Mouse (Mus musculus) forebrain, embryonic 15.5 days (tissue): ENCODE data around the gene Magi1. TPM values are rescaled to one million over a fixed set of nuclear protein-coding genes. Genes with fewer than 3 reads are reported as not detected.

Source experiments
- ATAC-seq: fragments of 200-750 bp; cut with Nextera tagmentation; replicated peaks from 2 replicates; pipeline ENCODE4 v1.8.0; 2017; ENCODE audit warnings: mild to moderate bottlenecking, moderate TSS enrichment, moderate library complexity
- H3K27ac ChIP-seq: fragments of 300-500 bp; sonication (generic); replicated peaks from 2 replicates; pipeline ENCODE4 v1.5.1; 2015; ENCODE audit warnings: mild to moderate bottlenecking, inconsistent platforms
- H3K27me3 ChIP-seq: fragments of 300-500 bp; sonication (generic); 2 replicates; pipeline ENCODE4 v1.6.1; 2015; ENCODE audit warnings: inconsistent platforms
- H3K36me3 ChIP-seq: fragments of 300-500 bp; sonication (generic); 2 replicates; pipeline ENCODE4 v1.6.1; 2015; ENCODE audit warnings: mild to moderate bottlenecking, inconsistent platforms
- H3K4me1 ChIP-seq: fragments of 300-500 bp; sonication (generic); 2 replicates; pipeline ENCODE4 v1.6.1; 2015; ENCODE audit warnings: inconsistent platforms
- H3K4me2 ChIP-seq: fragments of 300-500 bp; sonication (generic); replicated peaks from 2 replicates; pipeline ENCODE4 v1.6.1; 2015; ENCODE audit warnings: mild to moderate bottlenecking, inconsistent platforms
- H3K4me3 ChIP-seq: fragments of 300-500 bp; sonication (generic); 2 replicates; pipeline ENCODE4 v1.5.1; 2015; ENCODE audit warnings: mild to moderate bottlenecking, inconsistent platforms
- H3K9ac ChIP-seq: fragments of 300-500 bp; sonication (generic); replicated peaks from 2 replicates; pipeline ENCODE4 v1.6.1; 2015; ENCODE audit warnings: mild to moderate bottlenecking, inconsistent platforms
- H3K9me3 ChIP-seq: fragments of 300-500 bp; sonication (generic); 2 replicates; pipeline ENCODE4 v1.6.1; 2016; ENCODE audit warnings: inconsistent platforms
- WGBS: fragments of 180-500 bp; shearing (Covaris S2); methylation state at CpG from one replicate; pipeline ENCODE4 v1.1.7; 2015; ENCODE audit warnings: mixed read lengths; 5-methylcytosine and 5-hydroxymethylcytosine counted together
- polyA plus RNA-seq: library from polyadenylated mRNA; unstranded; fragments of >200 nt; fragmentation: Nextera tagmentation; extraction: Ambion mirVana; gene quantifications from 2 replicates; pipeline ENCODE4 v1.2.1, GENCODE M21; 2015

The Magi1 gene
- polyA plus RNA-seq, 1 experiment from 2014 or later = 36.7 TPM

- Histone ChIP-seq H3K4me1 (peaks cover 46% of the 10 kb centered on the region), H3K9ac (no peak overlapping the region), H3K27me3 (no peaks in the 10 kb centered on the region), H3K4me3 (no peak overlapping the region), H3K27ac (peak overlapping the region; percentile 53), H3K9me3 (no peaks in the 10 kb centered on the region), H3K36me3 (no peaks in the 10 kb centered on the region), H3K4me2 (no peak overlapping the region)
- WGBS = 55% methylated on average over 5 of the region's 5 CpGs
- ATAC-seq = no peak
These were observed 438.6 kb downstream of the Magi1 start for GRCm38 (mm10) chr6:93845080-93845479.

GRCm38 (mm10) chr6:93844576-93844975 lies 439.1 kb downstream of the Magi1 start:
- Histone ChIP-seq H3K4me3 (no peak overlapping the region), H3K4me2 (no peak overlapping the region), H3K4me1 (peaks cover 41% of the 10 kb centered on the region), H3K9me3 (no peaks in the 10 kb centered on the region), H3K9ac (no peak overlapping the region), H3K27me3 (no peaks in the 10 kb centered on the region), H3K27ac (peak overlapping the region; percentile 53; the same call in 1 of the 2 replicates), H3K36me3 (no peaks in the 10 kb centered on the region)
- WGBS = 37% methylated on average over 5 of the region's 5 CpGs
- ATAC-seq = peak; percentile 44; the same call in 1 of the 2 replicates

- Histone ChIP-seq H3K27me3 (no peaks in the 10 kb centered on the region), H3K36me3 (no peaks in the 10 kb centered on the region)
- 78% methylated on average over 4 of the region's 4 CpGs for WGBS
These were observed 445.3 kb downstream of the Magi1 start for GRCm38 (mm10) chr6:93838398-93838797.

GRCm38 (mm10) chr6:93836585-93836984 lies 447.1 kb downstream of the Magi1 start:
- no peaks in the 10 kb centered on the region for H3K36me3 ChIP-seq
- no peak for ATAC-seq
- H3K4me1 ChIP-seq = peaks cover 14% of the 10 kb centered on the region
- H3K27ac ChIP-seq = 0 out of 2 replicates have a peak overlapping the region, but pooled peaks have one; percentile 0
- no peak overlapping the region for H3K9ac ChIP-seq
- H3K4me2 ChIP-seq = no peak overlapping the region
- WGBS = 95% methylated on average over 5 of the region's 5 CpGs
- H3K9me3 ChIP-seq = no peaks in the 10 kb centered on the region
- no peak overlapping the region for H3K4me3 ChIP-seq
- no peaks in the 10 kb centered on the region for H3K27me3 ChIP-seq

More at GRCm38 (mm10) chr6:93838398-93838797, 445.3 kb downstream of the Magi1 start:
- ATAC-seq = no peak
- Histone ChIP-seq H3K9me3 (no peaks in the 10 kb centered on the region), H3K9ac (no peak overlapping the region), H3K27ac (no peak overlapping the region), H3K4me3 (no peak overlapping the region), H3K4me2 (no peak overlapping the region), H3K4me1 (peaks cover 14% of the 10 kb centered on the region)

- no peak for ATAC-seq
These were observed 448.5 kb downstream of the Magi1 start for GRCm38 (mm10) chr6:93835211-93835610.

GRCm38 (mm10) chr6:93828262-93828661 lies 455.5 kb downstream of the Magi1 start:
- no peaks in the 10 kb centered on the region for H3K36me3 ChIP-seq

More at GRCm38 (mm10) chr6:93835211-93835610, 448.5 kb downstream of the Magi1 start:
- H3K4me3 ChIP-seq = no peak overlapping the region
- no peaks in the 10 kb centered on the region for H3K27me3 ChIP-seq
- H3K27ac ChIP-seq = no peak overlapping the region
- no peaks in the 10 kb centered on the region for H3K36me3 ChIP-seq
- no peaks in the 10 kb centered on the region for H3K9me3 ChIP-seq
- no peak overlapping the region for H3K4me2 ChIP-seq
- no peak overlapping the region for H3K9ac ChIP-seq
- H3K4me1 ChIP-seq = peaks cover 14% of the 10 kb centered on the region
- 49% methylated on average over 4 of the region's 4 CpGs for WGBS

GRCm38 (mm10) chr6:93826875-93827274 lies 456.8 kb downstream of the Magi1 start:
- no peaks in the 10 kb centered on the region for H3K9me3 ChIP-seq
- H3K27me3 ChIP-seq = no peaks in the 10 kb centered on the region
- H3K4me3 ChIP-seq = no peak overlapping the region
- H3K4me2 ChIP-seq = no peak overlapping the region
- H3K36me3 ChIP-seq = no peaks in the 10 kb centered on the region
- no peak overlapping the region for H3K27ac ChIP-seq
- no peak for ATAC-seq
- 76% methylated on average over 4 of the region's 4 CpGs for WGBS
- H3K4me1 ChIP-seq = peaks cover 21% of the 10 kb centered on the region
- H3K9ac ChIP-seq = no peak overlapping the region

More at GRCm38 (mm10) chr6:93828262-93828661, 455.5 kb downstream of the Magi1 start:
- Histone ChIP-seq H3K9ac (no peak overlapping the region), H3K4me3 (no peak overlapping the region), H3K4me2 (no peak overlapping the region), H3K9me3 (no peaks in the 10 kb centered on the region), H3K4me1 (peaks cover 10% of the 10 kb centered on the region), H3K27ac (no peak overlapping the region), H3K27me3 (no peaks in the 10 kb centered on the region)
- WGBS = 72% methylated on average over 6 of the region's 6 CpGs
- ATAC-seq = no peak

- Histone ChIP-seq H3K4me3 (no peak overlapping the region), H3K4me1 (peaks cover 49% of the 10 kb centered on the region), H3K9ac (no peak overlapping the region), H3K27me3 (no peaks in the 10 kb centered on the region), H3K36me3 (no peaks in the 10 kb centered on the region), H3K4me2 (no peak overlapping the region), H3K9me3 (no peaks in the 10 kb centered on the region), H3K27ac (peak overlapping the region; percentile 87)
- no peak for ATAC-seq
- 79% methylated on average over 9 of the region's 9 CpGs for WGBS
These were observed 461.4 kb downstream of the Magi1 start for GRCm38 (mm10) chr6:93822221-93822897.

GRCm38 (mm10) chr6:93821512-93821911 lies 462.2 kb downstream of the Magi1 start:
- Histone ChIP-seq H3K36me3 (no peaks in the 10 kb centered on the region), H3K9ac (no peak overlapping the region), H3K4me1 (peaks cover 49% of the 10 kb centered on the region), H3K27ac (peak overlapping the region; percentile 87), H3K9me3 (no peaks in the 10 kb centered on the region), H3K4me2 (no peak overlapping the region), H3K4me3 (no peak overlapping the region), H3K27me3 (no peaks in the 10 kb centered on the region)
- 8% methylated on average over 7 of the region's 7 CpGs for WGBS
- ATAC-seq = no peak; the same call in 1 of the 2 replicates

- ATAC-seq = peak; percentile 96
- Histone ChIP-seq H3K9me3 (no peaks in the 10 kb centered on the region), H3K4me3 (0 out of 2 replicates have a peak overlapping the region, but pooled peaks have one; percentile 11), H3K27me3 (no peaks in the 10 kb centered on the region), H3K36me3 (no peaks in the 10 kb centered on the region), H3K9ac (no peak overlapping the region), H3K27ac (peak overlapping the region; percentile 87), H3K4me2 (peak overlapping the region; percentile 37), H3K4me1 (peaks cover 59% of the 10 kb centered on the region)
- WGBS = under 1% methylated on average over 6 of the region's 6 CpGs
These were observed 463.8 kb downstream of the Magi1 start for GRCm38 (mm10) chr6:93819888-93820287.

GRCm38 (mm10) chr6:93819282-93819681 lies 464.4 kb downstream of the Magi1 start:
- ATAC-seq = 0 out of 2 replicates have a peak, but pooled peaks have one; percentile 12
- no peaks in the 10 kb centered on the region for H3K27me3 ChIP-seq
- no peak overlapping the region for H3K9ac ChIP-seq
- H3K36me3 ChIP-seq = no peaks in the 10 kb centered on the region
- H3K9me3 ChIP-seq = no peaks in the 10 kb centered on the region
- 90% methylated on average over 4 of the region's 4 CpGs for WGBS
- peaks cover 57% of the 10 kb centered on the region for H3K4me1 ChIP-seq
- no peak overlapping the region for H3K4me3 ChIP-seq
- H3K27ac ChIP-seq = peak overlapping the region; percentile 87
- no peak overlapping the region; the same call in 1 of the 2 replicates for H3K4me2 ChIP-seq

- 75% methylated on average over 4 of the region's 4 CpGs for WGBS
- H3K4me1 ChIP-seq = peaks cover 57% of the 10 kb centered on the region
These were observed 465.2 kb downstream of the Magi1 start for GRCm38 (mm10) chr6:93818494-93818893.

More at GRCm38 (mm10) chr6:93818494-93818893, 465.2 kb downstream of the Magi1 start:
- no peak for ATAC-seq
- Histone ChIP-seq H3K27me3 (no peaks in the 10 kb centered on the region), H3K4me3 (no peak overlapping the region), H3K9ac (no peak overlapping the region), H3K4me2 (no peak overlapping the region), H3K9me3 (no peaks in the 10 kb centered on the region), H3K27ac (no peak overlapping the region), H3K36me3 (no peaks in the 10 kb centered on the region; the same call in 1 of the 2 replicates)
